Mouse (Mus musculus) spleen, adult 2 months (tissue): ENCODE results near the gene Kcnk15. TPM values are rescaled to one million over a fixed set of nuclear protein-coding genes. Genes with fewer than 3 reads are reported as not detected.

Experiments
- DNase-seq, 2 experiments: peaks; one replicate each; pipeline versions ENCODE4 v3.0.0 to v3.0.0-alpha.2; 2012 to 2021; ENCODE audit warnings: low spot score in 2 of 2, low read depth in 1 of 2
- H3K27ac ChIP-seq: fragments of 200-500 bp; 2 replicates; pipeline ENCODE4 v1.5.1; 2012; ENCODE audit warnings: low read length, inconsistent platforms; ENCODE audit not compliant: insufficient read depth
- H3K27me3 ChIP-seq: fragments of 200-500 bp; 2 replicates; pipeline ENCODE4 v1.6.1; 2012; ENCODE audit warnings: mild to moderate bottlenecking, moderate library complexity, low read length, inconsistent platforms; ENCODE audit not compliant: control insufficient read depth, insufficient read depth
- H3K36me3 ChIP-seq: fragments of 200-500 bp; 2 replicates; pipeline ENCODE4 v1.6.1; 2012; ENCODE audit warnings: mild to moderate bottlenecking, low read length, inconsistent platforms; ENCODE audit not compliant: control insufficient read depth, insufficient read depth
- H3K4me1 ChIP-seq: fragments of 200-500 bp; 2 replicates; pipeline ENCODE4 v1.6.1; 2011; ENCODE audit warnings: inconsistent platforms; ENCODE audit not compliant: control insufficient read depth, insufficient read depth, insufficient read length
- H3K4me3 ChIP-seq: fragments of 200-500 bp; 2 replicates; pipeline ENCODE4 v1.5.1; 2011; ENCODE audit warnings: mild to moderate bottlenecking, inconsistent platforms; ENCODE audit not compliant: insufficient read depth, insufficient read length; ENCODE audit errors: extremely low read depth
- CTCF ChIP-seq: fragments of 200-500 bp; IDR thresholded peaks from 2 replicates; pipeline ENCODE4 v1.5.1; 2011; ENCODE audit warnings: mild to moderate bottlenecking, inconsistent platforms; ENCODE audit not compliant: insufficient read depth, insufficient read length, insufficient replicate concordance; ENCODE audit errors: extremely low read depth
- POLR2A ChIP-seq: fragments of 200-500 bp; IDR thresholded peaks from 2 replicates; pipeline ENCODE4 v1.6.1; 2011; ENCODE audit warnings: low read depth, low read length, inconsistent platforms
- WGBS: fragments of 180-500 bp; shearing (Covaris S2); methylation state at CpG from one replicate; pipeline ENCODE4 v1.1.7; 2018; 5-methylcytosine and 5-hydroxymethylcytosine counted together
- polyA plus RNA-seq: library from polyadenylated mRNA; depleted of rRNA; stranded (reverse); fragments of >200 nt; gene quantifications from 2 replicates; pipeline ENCODE4 v1.2.3, GENCODE M21; 2012; rRNA removed

The Kcnk15 gene
- not detected in 2 replicates for polyA plus RNA-seq

GRCm38 (mm10) chr2:163853461-163853901 lies at the start of gene Kcnk15:
Kcnk15 (plus strand) TSS chr2:163853651.
- TF ChIP-seq CTCF = no peak
- no peak for TF ChIP-seq POLR2A
- no peaks in the 10 kb centered on the region for H3K36me3 ChIP-seq
- no peak within 1 kb of the TSS for H3K4me3 ChIP-seq
- H3K27ac ChIP-seq = no peak within 1 kb of the TSS
- no peak for DNase-seq
- peaks cover 2% of the 10 kb centered on the region; the same call in 1 of the 2 replicates for H3K4me1 ChIP-seq
- WGBS = 2% methylated on average over 38 of the region's 38 CpGs
- peaks cover 7% of the 10 kb centered on the region for H3K27me3 ChIP-seq

GRCm38 (mm10) chr2:163803838-163804237 lies 49.6 kb upstream of the Kcnk15 start:
- no peaks in the 10 kb centered on the region for H3K27me3 ChIP-seq
- DNase-seq = no peak
- H3K4me3 ChIP-seq = no peak overlapping the region
- 71% methylated on average over 5 of the region's 5 CpGs for WGBS
- H3K36me3 ChIP-seq = no peaks in the 10 kb centered on the region
- no peak overlapping the region for H3K27ac ChIP-seq
- no peaks in the 10 kb centered on the region for H3K4me1 ChIP-seq
- no peak for TF ChIP-seq POLR2A
- TF ChIP-seq CTCF = no peak

- TF ChIP-seq POLR2A (no peak), CTCF (no peak)
- no peaks in the 10 kb centered on the region; the same call in 1 of the 2 replicates for H3K4me1 ChIP-seq
- H3K4me3 ChIP-seq = no peak overlapping the region
- no peaks in the 10 kb centered on the region for H3K27me3 ChIP-seq
- WGBS = 88% methylated on average over 4 of the region's 4 CpGs
- no peaks in the 10 kb centered on the region for H3K36me3 ChIP-seq
- H3K27ac ChIP-seq = no peak overlapping the region
- DNase-seq = no peak
These were observed 44.3 kb upstream of the Kcnk15 start for GRCm38 (mm10) chr2:163809166-163809565.

GRCm38 (mm10) chr2:163809704-163810103 lies 43.7 kb upstream of the Kcnk15 start:
- 85% methylated on average over 7 of the region's 7 CpGs for WGBS
- H3K4me1 ChIP-seq = no peaks in the 10 kb centered on the region; the same call in 1 of the 2 replicates
- no peaks in the 10 kb centered on the region for H3K36me3 ChIP-seq
- DNase-seq = no peak
- no peak overlapping the region for H3K4me3 ChIP-seq
- no peak for TF ChIP-seq CTCF
- TF ChIP-seq POLR2A = no peak
- H3K27me3 ChIP-seq = no peaks in the 10 kb centered on the region
- no peak overlapping the region for H3K27ac ChIP-seq

GRCm38 (mm10) chr2:163813077-163813476 lies 40.4 kb upstream of the Kcnk15 start:
- TF ChIP-seq POLR2A = no peak
- TF ChIP-seq CTCF = no peak
- H3K27ac ChIP-seq = no peak overlapping the region
- no peak overlapping the region for H3K4me3 ChIP-seq
- WGBS = 14% methylated on average over 5 of the region's 5 CpGs
- no peak for DNase-seq
- H3K27me3 ChIP-seq = no peaks in the 10 kb centered on the region
- no peaks in the 10 kb centered on the region for H3K36me3 ChIP-seq
- no peaks in the 10 kb centered on the region; the same call in 1 of the 2 replicates for H3K4me1 ChIP-seq

- no peak for DNase-seq
- WGBS = 76% methylated on average over 9 of the region's 9 CpGs
- TF ChIP-seq POLR2A = no peak
- no peak for TF ChIP-seq CTCF
- no peak overlapping the region for H3K4me3 ChIP-seq
- no peaks in the 10 kb centered on the region for H3K36me3 ChIP-seq
- no peaks in the 10 kb centered on the region for H3K27me3 ChIP-seq
- no peaks in the 10 kb centered on the region; the same call in 1 of the 2 replicates for H3K4me1 ChIP-seq
- no peak overlapping the region for H3K27ac ChIP-seq
These were observed 38.5 kb upstream of the Kcnk15 start for GRCm38 (mm10) chr2:163814739-163815465.

GRCm38 (mm10) chr2:163820607-163821006 lies 32.8 kb upstream of the Kcnk15 start, which contains the start of gene Ccn5:
Ccn5 (plus strand) TSS chr2:163820861.
- no peak for DNase-seq
- TF ChIP-seq CTCF = no peak
- TF ChIP-seq POLR2A = no peak
- 17% methylated on average over 4 of the region's 4 CpGs for WGBS
- no peaks in the 10 kb centered on the region for H3K27me3 ChIP-seq
- no peaks in the 10 kb centered on the region for H3K36me3 ChIP-seq
- no peaks in the 10 kb centered on the region for H3K4me1 ChIP-seq
- no peak within 1 kb of the TSS for H3K4me3 ChIP-seq
- H3K27ac ChIP-seq = no peak within 1 kb of the TSS
